Mouse (Mus musculus) forebrain, embryonic 16.5 days (tissue): ENCODE measurements around the gene Tns1. TPM values are rescaled to one million over a fixed set of nuclear protein-coding genes. Genes with fewer than 3 reads are reported as not detected.

Experiments used
- ATAC-seq: fragments of 200-750 bp; cut with Nextera tagmentation; 2 replicates; pipeline ENCODE4 v1.8.0; 2017; ENCODE audit warnings: mild to moderate bottlenecking, moderate library complexity
- H3K27ac ChIP-seq: fragments of 300-500 bp; sonication (generic); 2 replicates; pipeline ENCODE4 v1.5.1; 2014; ENCODE audit warnings: low read length, control low read depth
- H3K27me3 ChIP-seq: fragments of 300-500 bp; sonication (generic); replicated peaks from 2 replicates; pipeline ENCODE4 v1.6.1; 2014; ENCODE audit warnings: low read length; ENCODE audit not compliant: control insufficient read depth, insufficient read depth
- H3K36me3 ChIP-seq: fragments of 300-500 bp; sonication (generic); 2 replicates; pipeline ENCODE4 v1.6.1; 2014; ENCODE audit not compliant: control insufficient read depth, insufficient read depth
- H3K4me1 ChIP-seq: fragments of 300-500 bp; sonication (generic); replicated peaks from 2 replicates; pipeline ENCODE4 v1.6.1; 2014; ENCODE audit warnings: low read length; ENCODE audit not compliant: control insufficient read depth, insufficient read depth
- H3K4me2 ChIP-seq: fragments of 300-500 bp; sonication (generic); 2 replicates; pipeline ENCODE4 v1.6.1; 2014; ENCODE audit warnings: mild to moderate bottlenecking, low read length, control low read depth
- H3K4me3 ChIP-seq: fragments of 300-500 bp; sonication (generic); replicated peaks from 2 replicates; pipeline ENCODE4 v1.5.1; 2014; ENCODE audit warnings: mild to moderate bottlenecking, low read length, control low read depth
- H3K9ac ChIP-seq: fragments of 300-500 bp; sonication (generic); replicated peaks from 2 replicates; pipeline ENCODE4 v1.6.1; 2014; ENCODE audit warnings: low read depth, low read length, control low read depth
- H3K9me3 ChIP-seq: fragments of 300-500 bp; sonication (generic); 2 replicates; pipeline ENCODE4 v1.6.1; 2016; ENCODE audit warnings: low read length; ENCODE audit not compliant: control insufficient read depth
- WGBS: fragments of 180-500 bp; shearing (Covaris S2); extraction: QIAGEN DNeasy Blood & Tissue Kit; methylation state at CpG from one replicate; pipeline ENCODE4 v1.1.7; 2014; 5-methylcytosine and 5-hydroxymethylcytosine counted together
- polyA plus RNA-seq: library from polyadenylated mRNA; unstranded; fragments of >200 nt; fragmentation: Nextera tagmentation; extraction: Ambion mirVana; gene quantifications from 2 replicates; pipeline ENCODE4 v1.2.1, GENCODE M21; 2015

The Tns1 gene
- polyA plus RNA-seq, 1 experiment from 2014 or later, result 10.7 TPM

- no peak overlapping the region for H3K27ac ChIP-seq
- H3K4me2 ChIP-seq, result no peak overlapping the region
- no peaks in the 10 kb centered on the region for H3K9me3 ChIP-seq
- H3K27me3 ChIP-seq, result no peaks in the 10 kb centered on the region
- no peak overlapping the region for H3K9ac ChIP-seq
- 40% methylated on average over 8 of the region's 8 CpGs for WGBS
- no peaks in the 10 kb centered on the region for H3K36me3 ChIP-seq
- H3K4me3 ChIP-seq, result no peak overlapping the region
- ATAC-seq, result peak; percentile 70
- peaks cover 10% of the 10 kb centered on the region for H3K4me1 ChIP-seq
Observed at GRCm38 (mm10) chr1:73915218-73916070, 208.8 kb downstream of the Tns1 start.

- no peak overlapping the region for H3K27ac ChIP-seq
- ATAC-seq, result peak; percentile 52
- H3K27me3 ChIP-seq, result no peaks in the 10 kb centered on the region
- H3K4me3 ChIP-seq, result no peak overlapping the region
- H3K9ac ChIP-seq, result no peak overlapping the region
- peaks cover 10% of the 10 kb centered on the region for H3K4me1 ChIP-seq
- peak overlapping the region; percentile 5; the same call in 1 of the 2 replicates for H3K4me2 ChIP-seq
- H3K9me3 ChIP-seq, result no peaks in the 10 kb centered on the region
- 29% methylated on average over 9 of the region's 9 CpGs for WGBS
- no peaks in the 10 kb centered on the region for H3K36me3 ChIP-seq
Observed at GRCm38 (mm10) chr1:73914076-73914475, 210.2 kb downstream of the Tns1 start.

GRCm38 (mm10) chr1:73913071-73914005, 210.9 kb downstream of the Tns1 start:
- Histone ChIP-seq H3K4me1 (peaks cover 10% of the 10 kb centered on the region), H3K4me2 (no peak overlapping the region), H3K27ac (no peak overlapping the region), H3K4me3 (no peak overlapping the region), H3K9ac (no peak overlapping the region), H3K36me3 (no peaks in the 10 kb centered on the region), H3K27me3 (no peaks in the 10 kb centered on the region), H3K9me3 (no peaks in the 10 kb centered on the region)
- ATAC-seq, result no peak
- 81% methylated on average over 19 of the region's 19 CpGs for WGBS

GRCm38 (mm10) chr1:73912466-73912865, 211.8 kb downstream of the Tns1 start:
- no peaks in the 10 kb centered on the region for H3K27me3 ChIP-seq
- H3K4me2 ChIP-seq, result no peak overlapping the region
- no peak overlapping the region for H3K27ac ChIP-seq
- 81% methylated on average over 10 of the region's 10 CpGs for WGBS
- H3K4me3 ChIP-seq, result no peak overlapping the region
- no peak overlapping the region for H3K9ac ChIP-seq
- H3K9me3 ChIP-seq, result no peaks in the 10 kb centered on the region
- H3K36me3 ChIP-seq, result no peaks in the 10 kb centered on the region
- peaks cover 10% of the 10 kb centered on the region for H3K4me1 ChIP-seq
- no peak for ATAC-seq

GRCm38 (mm10) chr1:73911981-73912380, 212.3 kb downstream of the Tns1 start:
- Histone ChIP-seq H3K9ac (no peak overlapping the region), H3K9me3 (no peaks in the 10 kb centered on the region), H3K4me1 (peaks cover 10% of the 10 kb centered on the region), H3K27ac (no peak overlapping the region), H3K27me3 (no peaks in the 10 kb centered on the region), H3K36me3 (no peaks in the 10 kb centered on the region), H3K4me2 (no peak overlapping the region), H3K4me3 (no peak overlapping the region)
- 89% methylated on average over 8 of the region's 8 CpGs for WGBS
- no peak for ATAC-seq

DNA sequence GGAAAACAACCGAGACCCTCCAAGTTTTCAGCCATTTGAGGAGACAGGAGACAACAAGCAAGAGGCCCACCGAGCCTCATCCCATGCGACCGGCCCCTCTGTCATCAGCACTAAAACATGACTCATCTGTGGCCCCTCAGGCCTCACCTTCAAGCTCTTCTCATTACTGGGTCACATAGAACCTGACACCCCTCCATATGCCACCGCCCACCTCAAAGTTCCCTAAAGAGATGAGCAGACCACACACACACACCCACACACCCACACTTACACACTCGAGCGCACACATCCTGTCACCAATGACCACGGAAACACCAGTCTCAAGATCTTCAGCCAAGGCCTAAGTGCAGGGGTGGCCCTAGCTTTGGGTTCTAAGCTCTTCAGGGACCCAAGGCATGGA, 213.5 kb downstream of the Tns1 start:
- Histone ChIP-seq H3K36me3 (no peaks in the 10 kb centered on the region), H3K4me3 (no peak overlapping the region), H3K27me3 (no peaks in the 10 kb centered on the region), H3K9ac (no peak overlapping the region), H3K4me1 (peaks cover 12% of the 10 kb centered on the region), H3K27ac (no peak overlapping the region), H3K4me2 (no peak overlapping the region), H3K9me3 (no peaks in the 10 kb centered on the region)
- WGBS, result 90% methylated on average over 8 of the region's 8 CpGs
- ATAC-seq, result no peak

- Histone ChIP-seq H3K36me3 (no peaks in the 10 kb centered on the region), H3K9me3 (no peaks in the 10 kb centered on the region), H3K4me2 (no peak overlapping the region), H3K9ac (no peak overlapping the region), H3K4me3 (no peak overlapping the region), H3K4me1 (peaks cover 10% of the 10 kb centered on the region), H3K27me3 (no peaks in the 10 kb centered on the region), H3K27ac (no peak overlapping the region)
- no peak for ATAC-seq
- 84% methylated on average over 8 of the region's 8 CpGs for WGBS
Observed at GRCm38 (mm10) chr1:73910111-73910510, 214.1 kb downstream of the Tns1 start.

GRCm38 (mm10) chr1:73909191-73909983, 214.9 kb downstream of the Tns1 start:
- no peak overlapping the region for H3K4me3 ChIP-seq
- no peaks in the 10 kb centered on the region for H3K36me3 ChIP-seq
- H3K27me3 ChIP-seq, result no peaks in the 10 kb centered on the region
- ATAC-seq, result no peak
- peaks cover 4% of the 10 kb centered on the region; the same call in 1 of the 2 replicates for H3K4me1 ChIP-seq
- no peak overlapping the region for H3K9ac ChIP-seq
- H3K9me3 ChIP-seq, result no peaks in the 10 kb centered on the region
- no peak overlapping the region for H3K4me2 ChIP-seq
- no peak overlapping the region for H3K27ac ChIP-seq
- 56% methylated on average over 2 of the region's 2 CpGs for WGBS
